In genomic region chr4:63343608-63344007, GRCm38 (mm10) we compare ENCODE assay signal across 33 mouse cellular contexts. TPM values are rescaled to one million over a fixed set of nuclear protein-coding genes. Genes with fewer than 3 reads are reported as not detected.
DNase-seq lines count a peak whose midpoint lies in the region; ATAC-seq and TF ChIP-seq lines count a peak whose summit lies in the region.
"Had no signal": no experiment of that assay in that cellular context is flagged by ENCODE, and none has a peak within 500 bp of the region (broad histone marks: within the 10 kb centered on the region; RNA-seq: fewer than 3 reads in every experiment).

No protein-coding gene starts in this region.

- in situ Hi-C loops in CH12.LX (cut with MboI; ENCODE audit: low pct_ligation_motif_present, low pct_unique_long_range_greater_than_20kb, low sequenced_read_pairs) = no loop called here

- DNase-seq in limb, embryonic 10.5 days (ENCODE audit: low spot score) = no peak
- DNase-seq in CH12.LX (ENCODE audit: extremely low read depth) = peak; percentile 20
- no peak for DNase-seq in kidney, adult 2 months
- DNase-seq in hindbrain, embryonic 10.5 days (ENCODE audit: low spot score) = no peak
- DNase-seq: B cell, adult 2 months; cerebellum, adult 11-12 months; cerebellum, adult 8-10 months; cerebellum, postnatal 10 days; cerebellum, postnatal 36 days; embryo, embryonic 11 days; gastrocnemius, adult 2 months; heart, adult 18-20 months; heart, postnatal 10 days; heart, postnatal 36 days had no signal

- no peaks in the 10 kb centered on the region for H3K27me3 ChIP-seq in limb, embryonic 15.5 days
- no peaks in the 10 kb centered on the region for H3K27me3 ChIP-seq in limb, embryonic 10.5 days (ENCODE audit: low read depth, poor library complexity, severe bottlenecking)
- peaks cover 4% of the 10 kb centered on the region for H3K27me3 ChIP-seq in CH12.LX (replicated peaks)
- no peaks in the 10 kb centered on the region for H3K27me3 ChIP-seq in embryonic facial prominence, embryonic 15.5 days
- H3K27me3 ChIP-seq in stomach, embryonic 16.5 days (ENCODE audit: control insufficient read depth, insufficient read depth, low read length) = no peaks in the 10 kb centered on the region
- H3K27me3 ChIP-seq in kidney, adult 2 months (replicated peaks; ENCODE audit: control insufficient read depth, insufficient read depth, low read length) = no peaks in the 10 kb centered on the region
- no peaks in the 10 kb centered on the region for H3K27me3 ChIP-seq in hindbrain, embryonic 10.5 days (ENCODE audit: insufficient read depth, poor library complexity, severe bottlenecking)
- H3K27me3 ChIP-seq: embryonic facial prominence, embryonic 12.5 days; forebrain, embryonic 13.5 days; heart, embryonic 12.5 days; heart, embryonic 15.5 days had no signal

- no peak for TF ChIP-seq CTCF in CH12.LX (conservative IDR thresholded peaks at IDR 0.05 in 1 of 2, IDR thresholded peaks at IDR 0.05 in 1 of 2; ENCODE audit: low read depth in 2 of 2, low read length in 2 of 2)
- TF ChIP-seq CTCF in kidney, adult 2 months (conservative IDR thresholded peaks at IDR 0.05; ENCODE audit: insufficient read depth, insufficient read length, low read depth, low read length) = no peak

- H3K4me3 ChIP-seq in limb, embryonic 15.5 days = no peak overlapping the region
- H3K4me3 ChIP-seq in limb, embryonic 10.5 days = no peak overlapping the region
- no peak overlapping the region for H3K4me3 ChIP-seq in CH12.LX (replicated peaks in 1 of 3; ENCODE audit: low read depth in 2 of 3, low read length in 2 of 3, poor library complexity in 1 of 3)
- no peak overlapping the region for H3K4me3 ChIP-seq in embryonic facial prominence, embryonic 15.5 days (replicated peaks)
- H3K4me3 ChIP-seq in stomach, embryonic 16.5 days (replicated peaks; ENCODE audit: low read length) = no peak overlapping the region
- H3K4me3 ChIP-seq in kidney, adult 2 months (ENCODE audit: insufficient read depth, low read depth, low read length) = no peak overlapping the region
- no peak overlapping the region for H3K4me3 ChIP-seq in hindbrain, embryonic 10.5 days
- H3K4me3 ChIP-seq: embryonic facial prominence, embryonic 12.5 days; erythroblast, embryonic 14.5 days; forebrain, embryonic 13.5 days; gastrocnemius, adult 2 months; heart, embryonic 12.5 days; heart, embryonic 15.5 days had no signal

- no peak for ATAC-seq in limb, embryonic 15.5 days (ENCODE audit: insufficient number of reproducible peaks, low FRiP score, low TSS enrichment, low read depth)
- no peak for ATAC-seq in embryonic facial prominence, embryonic 15.5 days (ENCODE audit: insufficient number of reproducible peaks, low FRiP score, low TSS enrichment, low read depth)
- ATAC-seq in stomach, embryonic 16.5 days (ENCODE audit: insufficient read depth, low FRiP score) = no peak
- ATAC-seq: forebrain, embryonic 13.5 days; forebrain, embryonic 16.5 days; inflammation-experienced regulatory T-cells, adult 6 months had no signal

- no peak for TF ChIP-seq EP300 in CH12.LX (IDR thresholded peaks at IDR 0.05; ENCODE audit: low read length)

- no peaks in the 10 kb centered on the region for H3K36me3 ChIP-seq in limb, embryonic 15.5 days
- no peaks in the 10 kb centered on the region for H3K36me3 ChIP-seq in limb, embryonic 10.5 days
- H3K36me3 ChIP-seq in CH12.LX (replicated peaks in 1 of 2; ENCODE audit: control insufficient read depth in 1 of 2, insufficient read depth in 1 of 2, low read length in 1 of 2) = no peaks in the 10 kb centered on the region
- H3K36me3 ChIP-seq in embryonic facial prominence, embryonic 15.5 days = no peaks in the 10 kb centered on the region
- no peaks in the 10 kb centered on the region for H3K36me3 ChIP-seq in stomach, embryonic 16.5 days (ENCODE audit: control insufficient read depth, insufficient read depth, low read length)
- no peaks in the 10 kb centered on the region for H3K36me3 ChIP-seq in kidney, adult 2 months (ENCODE audit: control insufficient read depth, insufficient read depth, low read length)
- no peaks in the 10 kb centered on the region for H3K36me3 ChIP-seq in hindbrain, embryonic 10.5 days
- H3K36me3 ChIP-seq: embryonic facial prominence, embryonic 12.5 days; heart, embryonic 12.5 days; heart, embryonic 15.5 days had no signal

- no peak overlapping the region for H3K4me2 ChIP-seq in limb, embryonic 15.5 days
- H3K4me2 ChIP-seq in CH12.LX (ENCODE audit: insufficient read depth, low read depth, poor library complexity, severe bottlenecking) = no peak overlapping the region
- no peak overlapping the region for H3K4me2 ChIP-seq in embryonic facial prominence, embryonic 15.5 days (replicated peaks)
- no peak overlapping the region for H3K4me2 ChIP-seq in stomach, embryonic 16.5 days (ENCODE audit: low read depth, low read length)
- H3K4me2 ChIP-seq: embryonic facial prominence, embryonic 12.5 days; forebrain, embryonic 13.5 days; heart, embryonic 12.5 days; heart, embryonic 15.5 days; hindbrain, embryonic 14.5 days had no signal

- H3K27ac ChIP-seq in limb, embryonic 15.5 days = peak overlapping the region; percentile 51
- no peak overlapping the region for H3K27ac ChIP-seq in limb, embryonic 10.5 days
- H3K27ac ChIP-seq in CH12.LX (ENCODE audit: insufficient read depth, low read depth) = peak overlapping the region; percentile 24; the same call in 1 of the 2 replicates
- H3K27ac ChIP-seq in embryonic facial prominence, embryonic 15.5 days (replicated peaks) = peak overlapping the region; percentile 66
- peak overlapping the region; percentile 19; the same call in 1 of the 2 replicates for H3K27ac ChIP-seq in stomach, embryonic 16.5 days (ENCODE audit: low read length)
- no peak overlapping the region for H3K27ac ChIP-seq in kidney, adult 2 months (ENCODE audit: insufficient read depth, low read depth, low read length)
- H3K27ac ChIP-seq in hindbrain, embryonic 10.5 days = no peak overlapping the region
- H3K27ac ChIP-seq: embryonic facial prominence, embryonic 12.5 days; forebrain, embryonic 13.5 days; gastrocnemius, adult 2 months; heart, embryonic 15.5 days; hindbrain, embryonic 14.5 days; hindbrain, postnatal 0 days had no signal

- H3K9me3 ChIP-seq in limb, embryonic 15.5 days = no peaks in the 10 kb centered on the region
- H3K9me3 ChIP-seq in limb, embryonic 10.5 days (replicated peaks) = no peaks in the 10 kb centered on the region
- no peaks in the 10 kb centered on the region for H3K9me3 ChIP-seq in CH12.LX (replicated peaks; ENCODE audit: low read length)
- H3K9me3 ChIP-seq in embryonic facial prominence, embryonic 15.5 days (replicated peaks) = no peaks in the 10 kb centered on the region
- H3K9me3 ChIP-seq in stomach, embryonic 16.5 days (replicated peaks; ENCODE audit: control insufficient read depth, low read length) = no peaks in the 10 kb centered on the region
- no peaks in the 10 kb centered on the region for H3K9me3 ChIP-seq in hindbrain, embryonic 10.5 days
- H3K9me3 ChIP-seq: embryonic facial prominence, embryonic 12.5 days; forebrain, embryonic 13.5 days; heart, embryonic 12.5 days; heart, embryonic 15.5 days had no signal

- no peaks in the 10 kb centered on the region for H3K79me2 ChIP-seq in CH12.LX (replicated peaks; ENCODE audit: control insufficient read depth, extremely low read depth, insufficient read depth, poor library complexity, severe bottlenecking)

- no peak for TF ChIP-seq POLR2A in CH12.LX (IDR thresholded peaks at IDR 0.05; ENCODE audit: low read depth, low read length)
- TF ChIP-seq POLR2A in kidney, adult 2 months (IDR thresholded peaks at IDR 0.05; ENCODE audit: low read depth, low read length) = no peak

- WGBS in limb, embryonic 15.5 days = 46% methylated on average over 3 of the region's 3 CpGs
- WGBS in limb, embryonic 10.5 days = 76% methylated on average over 3 of the region's 3 CpGs
- 37% methylated on average over 3 of the region's 3 CpGs for WGBS in embryonic facial prominence, embryonic 15.5 days
- 49% methylated on average over 3 of the region's 3 CpGs for WGBS in stomach, embryonic 16.5 days
- 63% methylated on average over 3 of the region's 3 CpGs for WGBS in kidney, adult 2 months
- WGBS in hindbrain, embryonic 10.5 days = 76% methylated on average over 3 of the region's 3 CpGs

- TF ChIP-seq RAD21 in CH12.LX (IDR thresholded peaks at IDR 0.05; ENCODE audit: low read depth, low read length) = no peak

- H3K4me1 ChIP-seq in limb, embryonic 15.5 days = no peaks in the 10 kb centered on the region
- peaks cover 7% of the 10 kb centered on the region for H3K4me1 ChIP-seq in limb, embryonic 10.5 days
- peaks cover 25 to 33% of the 10 kb centered on the region in 2 experiments for H3K4me1 ChIP-seq in CH12.LX (ENCODE audit: control insufficient read depth in 1 of 2, insufficient read depth in 2 of 2)
- peaks cover 3% of the 10 kb centered on the region for H3K4me1 ChIP-seq in embryonic facial prominence, embryonic 15.5 days
- H3K4me1 ChIP-seq in stomach, embryonic 16.5 days (ENCODE audit: control insufficient read depth, insufficient read depth, low read length) = 0 out of 2 replicates have a peak, but pooled peaks cover 7% of the 10 kb centered on the region
- H3K4me1 ChIP-seq in kidney, adult 2 months (ENCODE audit: control insufficient read depth, insufficient read depth, low read length) = no peaks in the 10 kb centered on the region
- no peaks in the 10 kb centered on the region for H3K4me1 ChIP-seq in hindbrain, embryonic 10.5 days (replicated peaks)
- H3K4me1 ChIP-seq: embryonic facial prominence, embryonic 12.5 days; forebrain, embryonic 13.5 days; heart, embryonic 12.5 days; heart, embryonic 15.5 days had no signal

- dilution Hi-C loops in CH12.LX (cut with MboI; ENCODE audit: extremely low pct_ligation_motif_present, extremely low pct_unique_long_range_greater_than_20kb, low sequenced_read_pairs) = no loop called here

- no peak overlapping the region for H3K9ac ChIP-seq in limb, embryonic 15.5 days
- H3K9ac ChIP-seq in CH12.LX (ENCODE audit: insufficient read depth, low read depth) = peak overlapping the region; percentile 4; the same call in 1 of the 2 replicates
- H3K9ac ChIP-seq in embryonic facial prominence, embryonic 15.5 days = no peak overlapping the region
- H3K9ac ChIP-seq in stomach, embryonic 16.5 days (ENCODE audit: low read length) = no peak overlapping the region
- H3K9ac ChIP-seq: embryonic facial prominence, embryonic 12.5 days; forebrain, embryonic 13.5 days; heart, embryonic 12.5 days; heart, embryonic 15.5 days; hindbrain, embryonic 14.5 days had no signal

RNA-seq across cellular contexts. Expression of gene Orm1, which starts 0.8 kb away (rescaled TPM):
- 57.2 and 75.5 TPM in 2 replicates for polyA plus RNA-seq in limb, embryonic 15.5 days (2015; fragmentation: Nextera tagmentation; extraction: Ambion mirVana)
- polyA plus RNA-seq in limb, embryonic 10.5 days (2016; fragmentation: Nextera tagmentation; extraction: Ambion mirVana) = not detected in 2 replicates
- total RNA-seq in CH12.LX (2012; rRNA removed) = not detected in 2 replicates
- not detected in 2 replicates for total RNA-seq in CH12.LX (2014; rRNA removed)
- not detected in 2 replicates for polyA plus RNA-seq in CH12.LX (2012; ENCODE audit: insufficient read length, low read depth)
- 17.0 and 22.3 TPM in 2 replicates for polyA plus RNA-seq in embryonic facial prominence, embryonic 15.5 days (2015; fragmentation: Nextera tagmentation; extraction: Ambion mirVana)
- polyA plus RNA-seq in stomach, embryonic 16.5 days (2015; fragmentation: Nextera tagmentation; extraction: Ambion mirVana) = 0.23 TPM in 1 of 2 replicates, not detected in the other
- polyA plus RNA-seq in kidney, adult 2 months (2012; rRNA removed) = 7.1 and 8.9 TPM in 2 replicates
- not detected in 2 replicates for polyA plus RNA-seq in hindbrain, embryonic 10.5 days (2016; fragmentation: Nextera tagmentation; extraction: Ambion mirVana)
- total RNA-seq: gastrocnemius, postnatal 14 days; hindbrain, postnatal 0 days; MEL had no signal
- polyA plus RNA-seq: brain, embryonic 14.5 days; cortical plate, adult 2 months; embryonic facial prominence, embryonic 12.5 days; erythroblast, embryonic 14.5 days; forebrain, embryonic 13.5 days; forebrain, embryonic 16.5 days; heart, embryonic 12.5 days; heart, embryonic 15.5 days; hindbrain, embryonic 11.5 days; hindbrain, embryonic 14.5 days; hindbrain, postnatal 0 days; inflammation-experienced regulatory T-cells, adult 6 months had no signal

RNA-seq across cellular contexts. Expression of gene Orm3, which starts 12.4 kb away (rescaled TPM):
- polyA plus RNA-seq in limb, embryonic 15.5 days (2015; fragmentation: Nextera tagmentation; extraction: Ambion mirVana) = not detected in 2 replicates
- not detected in 2 replicates for polyA plus RNA-seq in limb, embryonic 10.5 days (2016; fragmentation: Nextera tagmentation; extraction: Ambion mirVana)
- total RNA-seq in CH12.LX (2012; rRNA removed) (not detected in 2 replicates), CH12.LX (2014; rRNA removed) (not detected in 2 replicates)
- 0.30 and 0.33 TPM in 2 replicates for polyA plus RNA-seq in CH12.LX (2012; ENCODE audit: insufficient read length, low read depth)
- polyA plus RNA-seq in embryonic facial prominence, embryonic 15.5 days (2015; fragmentation: Nextera tagmentation; extraction: Ambion mirVana) = not detected in 2 replicates
- not detected in 2 replicates for polyA plus RNA-seq in stomach, embryonic 16.5 days (2015; fragmentation: Nextera tagmentation; extraction: Ambion mirVana)
- polyA plus RNA-seq in kidney, adult 2 months (2012; rRNA removed) = 0.14 and 0.38 TPM in 2 replicates
- not detected in 2 replicates for polyA plus RNA-seq in hindbrain, embryonic 10.5 days (2016; fragmentation: Nextera tagmentation; extraction: Ambion mirVana)
- total RNA-seq: gastrocnemius, adult 2 months; gastrocnemius, postnatal 14 days; gastrocnemius, postnatal 4 days; hindbrain, postnatal 0 days; MEL had no signal
- polyA plus RNA-seq: brain, embryonic 14.5 days; cortical plate, adult 2 months; embryonic facial prominence, embryonic 12.5 days; erythroblast, embryonic 14.5 days; forebrain, embryonic 13.5 days; forebrain, embryonic 16.5 days; frontal cortex, adult 2 months; heart, embryonic 12.5 days; heart, embryonic 15.5 days; hindbrain, embryonic 11.5 days; hindbrain, embryonic 14.5 days; hindbrain, postnatal 0 days had no signal

RNA-seq across cellular contexts. Expression of gene Orm2, which starts 18.6 kb away (rescaled TPM):
- polyA plus RNA-seq in limb, embryonic 15.5 days (2015; fragmentation: Nextera tagmentation; extraction: Ambion mirVana) = 0.25 and 0.35 TPM in 2 replicates
- not detected in 2 replicates for polyA plus RNA-seq in limb, embryonic 10.5 days (2016; fragmentation: Nextera tagmentation; extraction: Ambion mirVana)
- total RNA-seq in CH12.LX (2012; rRNA removed) (not detected in 2 replicates), CH12.LX (2014; rRNA removed) (not detected in 2 replicates)
- 0.53 TPM in 1 of 2 replicates, not detected in the other for polyA plus RNA-seq in CH12.LX (2012; ENCODE audit: insufficient read length, low read depth)
- polyA plus RNA-seq in embryonic facial prominence, embryonic 15.5 days (2015; fragmentation: Nextera tagmentation; extraction: Ambion mirVana) = 0.31 and 0.39 TPM in 2 replicates
- polyA plus RNA-seq in stomach, embryonic 16.5 days (2015; fragmentation: Nextera tagmentation; extraction: Ambion mirVana) = not detected in 2 replicates
- polyA plus RNA-seq in kidney, adult 2 months (2012; rRNA removed) = 0.16 TPM in 1 of 2 replicates, not detected in the other
- not detected in 2 replicates for polyA plus RNA-seq in hindbrain, embryonic 10.5 days (2016; fragmentation: Nextera tagmentation; extraction: Ambion mirVana)
- total RNA-seq: gastrocnemius, adult 2 months; gastrocnemius, postnatal 14 days; gastrocnemius, postnatal 4 days; heart, postnatal 10 days; heart, postnatal 36 days; hindbrain, postnatal 0 days; MEL had no signal
- polyA plus RNA-seq: brain, embryonic 14.5 days; cortical plate, adult 2 months; embryonic facial prominence, embryonic 12.5 days; erythroblast, embryonic 14.5 days; forebrain, embryonic 13.5 days; forebrain, embryonic 16.5 days; frontal cortex, adult 2 months; heart, embryonic 12.5 days; heart, embryonic 15.5 days; hindbrain, embryonic 11.5 days; hindbrain, embryonic 14.5 days; hindbrain, postnatal 0 days had no signal

RNA-seq across cellular contexts. Expression of gene Akna, which starts 59.5 kb away (rescaled TPM):
- polyA plus RNA-seq in limb, embryonic 15.5 days (2015; fragmentation: Nextera tagmentation; extraction: Ambion mirVana) = 5.6 and 6.0 TPM in 2 replicates
- 12.3 and 17.2 TPM in 2 replicates for polyA plus RNA-seq in limb, embryonic 10.5 days (2016; fragmentation: Nextera tagmentation; extraction: Ambion mirVana)
- total RNA-seq in CH12.LX (2012; rRNA removed) (19.3 and 28.0 TPM in 2 replicates), CH12.LX (2014; rRNA removed) (5.1 and 6.5 TPM in 2 replicates)
- 28.5 and 37.5 TPM in 2 replicates for polyA plus RNA-seq in CH12.LX (2012; ENCODE audit: insufficient read length, low read depth)
- polyA plus RNA-seq in embryonic facial prominence, embryonic 15.5 days (2015; fragmentation: Nextera tagmentation; extraction: Ambion mirVana) = 7.5 and 9.6 TPM in 2 replicates
- polyA plus RNA-seq in stomach, embryonic 16.5 days (2015; fragmentation: Nextera tagmentation; extraction: Ambion mirVana) = 6.2 and 7.0 TPM in 2 replicates
- 2.2 and 5.8 TPM in 2 replicates for polyA plus RNA-seq in kidney, adult 2 months (2012; rRNA removed)
- 10.8 and 13.0 TPM in 2 replicates for polyA plus RNA-seq in hindbrain, embryonic 10.5 days (2016; fragmentation: Nextera tagmentation; extraction: Ambion mirVana)

Comparison
In these comparisons a context has a peak if more than half of its experiments do, and no peak if none do; other contexts are left out.
1. H3K27ac ChIP-seq: peak in limb, embryonic 15.5 days (single experiment), CH12.LX (single experiment), embryonic facial prominence, embryonic 15.5 days (single experiment) and stomach, embryonic 16.5 days (single experiment); none in limb, embryonic 10.5 days (single experiment), kidney, adult 2 months (single experiment) and hindbrain, embryonic 10.5 days (single experiment).